In genomic region chr4:134840231-134840630, GRCm38 (mm10) we compare ENCODE assay signal across 29 mouse cellular contexts. TPM values are rescaled to one million over a fixed set of nuclear protein-coding genes. Genes with fewer than 3 reads are reported as not detected.
"Had no signal": no experiment of that assay in that cellular context is flagged by ENCODE, and none has a peak within 500 bp of the region (broad histone marks: within the 10 kb centered on the region; RNA-seq: fewer than 3 reads in every experiment).

No protein-coding gene starts in this region.

- H3K27ac ChIP-seq: embryonic facial prominence, embryonic 13.5 days; embryonic facial prominence, embryonic 15.5 days; forebrain, embryonic 10.5 days; forebrain, embryonic 12.5 days; forebrain, embryonic 13.5 days; forebrain, embryonic 15.5 days; gastrocnemius, adult 2 months; heart, adult 2 months; heart, embryonic 10.5 days had no signal

- H3K4me2 ChIP-seq: embryonic facial prominence, embryonic 13.5 days; embryonic facial prominence, embryonic 15.5 days; forebrain, embryonic 12.5 days; forebrain, embryonic 13.5 days; forebrain, embryonic 15.5 days had no signal

- H3K4me1 ChIP-seq: embryonic facial prominence, embryonic 13.5 days; embryonic facial prominence, embryonic 15.5 days; forebrain, embryonic 10.5 days; forebrain, embryonic 12.5 days; forebrain, embryonic 13.5 days; heart, embryonic 10.5 days had no signal

- H3K9me3 ChIP-seq: embryonic facial prominence, embryonic 13.5 days; embryonic facial prominence, embryonic 15.5 days; forebrain, embryonic 12.5 days; forebrain, embryonic 13.5 days; forebrain, embryonic 15.5 days; heart, embryonic 10.5 days had no signal

- H3K4me3 ChIP-seq: embryonic facial prominence, embryonic 13.5 days; embryonic facial prominence, embryonic 15.5 days; erythroblast, embryonic 14.5 days; forebrain, embryonic 10.5 days; forebrain, embryonic 12.5 days; forebrain, embryonic 13.5 days; forebrain, embryonic 15.5 days; gastrocnemius, adult 2 months; heart, adult 2 months; heart, embryonic 10.5 days had no signal

- H3K27me3 ChIP-seq: embryonic facial prominence, embryonic 13.5 days; embryonic facial prominence, embryonic 15.5 days; forebrain, embryonic 12.5 days; forebrain, embryonic 13.5 days; forebrain, embryonic 15.5 days had no signal

- ATAC-seq: forebrain, embryonic 13.5 days; forebrain, embryonic 14.5 days; forebrain, embryonic 15.5 days; forebrain, embryonic 16.5 days; forebrain, postnatal 0 days had no signal

- H3K9ac ChIP-seq: embryonic facial prominence, embryonic 13.5 days; embryonic facial prominence, embryonic 15.5 days; forebrain, embryonic 12.5 days; forebrain, embryonic 13.5 days; forebrain, embryonic 15.5 days; forebrain, postnatal 0 days had no signal

- DNase-seq: cerebellum, adult 2 months; cerebellum, adult 8-10 months; cerebellum, adult 9-10 months; cerebellum, adult 9-11 months; cerebellum, postnatal 10 days; cerebellum, postnatal 14 days; cerebellum, postnatal 25 days; cerebellum, postnatal 36 days; embryo, embryonic 11 days; forebrain, postnatal 0 days; gastrocnemius, adult 2 months; gastrocnemius, postnatal 10 days; gastrocnemius, postnatal 14 days; gastrocnemius, postnatal 25 days; gastrocnemius, postnatal 36 days; heart, adult 18-20 months; heart, adult 2 months had no signal

RNA-seq across cellular contexts. Expression of gene Rhd, which starts 24.1 kb away (rescaled TPM):
- total RNA-seq: gastrocnemius, adult 18-20 months; gastrocnemius, adult 2 months; gastrocnemius, adult 8-10 months; gastrocnemius, postnatal 25 days; gastrocnemius, postnatal 36 days had no signal
